Mouse (Mus musculus): ENCODE measurements at regions not wholly inside any gene's neighbourhood (a gene's known extent, or its start where the extent isn't known, plus 50 kb on each side); places are given as distances from the start of the nearest gene placed in this dataset.

GRCm38 (mm10) chr11:92405818-92406217, 692.0 kb upstream of the Car10 start:
- 8% methylated on average over 3 of the region's 4 CpGs for WGBS
- no peak for ATAC-seq
- Histone ChIP-seq H3K9me3 (ENCODE audit: control insufficient read depth, low read length) (no peaks in the 10 kb centered on the region), H3K4me2 (ENCODE audit: low read length) (no peak overlapping the region), H3K4me1 (replicated peaks; ENCODE audit: control insufficient read depth, insufficient read depth, low read length) (no peaks in the 10 kb centered on the region), H3K9ac (replicated peaks; ENCODE audit: low read depth, low read length) (no peak overlapping the region), H3K27ac (ENCODE audit: low read length) (no peak overlapping the region), H3K27me3 (replicated peaks; ENCODE audit: control insufficient read depth, insufficient read depth, low read length) (no peaks in the 10 kb centered on the region), H3K4me3 (replicated peaks; ENCODE audit: low read length) (no peak overlapping the region), H3K36me3 (ENCODE audit: control insufficient read depth, insufficient read depth) (no peaks in the 10 kb centered on the region)

- no peaks in the 10 kb centered on the region for H3K9me3 ChIP-seq (ENCODE audit: control insufficient read depth, low read length)
- no peak overlapping the region for H3K4me2 ChIP-seq (ENCODE audit: low read length)
- 0 out of 2 replicates have a peak, but pooled peaks cover 2% of the 10 kb centered on the region for H3K27me3 ChIP-seq (replicated peaks; ENCODE audit: control insufficient read depth, insufficient read depth, low read length)
- H3K4me3 ChIP-seq (replicated peaks; ENCODE audit: low read length), result no peak overlapping the region
- 4% methylated on average over 2 of the region's 2 CpGs for WGBS
- H3K9ac ChIP-seq (replicated peaks; ENCODE audit: low read depth, low read length), result no peak overlapping the region
- no peak overlapping the region for H3K27ac ChIP-seq (ENCODE audit: low read length)
- peak; percentile 59; the same call in 1 of the 2 replicates for ATAC-seq
- H3K36me3 ChIP-seq (ENCODE audit: control insufficient read depth, insufficient read depth), result no peaks in the 10 kb centered on the region
- no peaks in the 10 kb centered on the region for H3K4me1 ChIP-seq (replicated peaks; ENCODE audit: control insufficient read depth, insufficient read depth, low read length)
Observed at GRCm38 (mm10) chr11:92451372-92451771, 646.5 kb upstream of the Car10 start.

- no peaks in the 10 kb centered on the region for H3K4me1 ChIP-seq (replicated peaks; ENCODE audit: control insufficient read depth, insufficient read depth, low read length)
- ATAC-seq, result no peak
- H3K27me3 ChIP-seq (replicated peaks; ENCODE audit: control insufficient read depth, insufficient read depth, low read length), result no peaks in the 10 kb centered on the region
- H3K4me2 ChIP-seq (ENCODE audit: low read length), result no peak overlapping the region
- no peaks in the 10 kb centered on the region for H3K9me3 ChIP-seq (ENCODE audit: control insufficient read depth, low read length)
- no peak overlapping the region for H3K9ac ChIP-seq (replicated peaks; ENCODE audit: low read depth, low read length)
- no peaks in the 10 kb centered on the region for H3K36me3 ChIP-seq (ENCODE audit: control insufficient read depth, insufficient read depth)
- no peak overlapping the region for H3K27ac ChIP-seq (ENCODE audit: low read length)
- no peak overlapping the region for H3K4me3 ChIP-seq (replicated peaks; ENCODE audit: low read length)
- 86% methylated on average over 2 of the region's 2 CpGs for WGBS
Observed at GRCm38 (mm10) chr11:92495291-92495690, 602.5 kb upstream of the Car10 start.
